Mouse (Mus musculus): Measurements from ENCODE around the gene Acaa1a.
"Not testable (repeated sequence)": the region's sequence is repeated elsewhere in the genome, so short reads cannot be mapped to it uniquely, and the experiment has no call there.

Gene Acaa1a

GRCm38 (mm10) chr9:119340212-119340580 is 720 bp downstream of the Acaa1a start:
- ATAC-seq (ENCODE audit: low TSS enrichment), result no peak

- peak; percentile 89 for ATAC-seq (ENCODE audit: low TSS enrichment)
Measured at GRCm38 (mm10) chr9:119340909-119341816, 1.7 kb downstream of the Acaa1a start, which contains the start of gene Myd88. Gene Myd88, minus strand, starts transcription at chr9:119341411.

- ATAC-seq (ENCODE audit: low TSS enrichment), result no peak
Measured at GRCm38 (mm10) chr9:119342728-119343127, 3.3 kb downstream of the Acaa1a start.

GRCm38 (mm10) chr9:119346376-119346775 is 6.9 kb downstream of the Acaa1a start:
- no peak for ATAC-seq (ENCODE audit: low TSS enrichment)

- ATAC-seq (ENCODE audit: low TSS enrichment), result no peak
Measured at GRCm38 (mm10) chr9:119350531-119350930, 11.1 kb downstream of the Acaa1a start.

- no peak for ATAC-seq (ENCODE audit: low TSS enrichment)
Measured at GRCm38 (mm10) chr9:119350947-119351705, 11.7 kb downstream of the Acaa1a start.

GRCm38 (mm10) chr9:119352060-119352459 is 12.6 kb downstream of the Acaa1a start:
- peak; percentile 58; the same call in 1 of the 2 replicates for ATAC-seq (ENCODE audit: low TSS enrichment)

- ATAC-seq (ENCODE audit: low TSS enrichment), result no peak
Measured at GRCm38 (mm10) chr9:119353926-119354325, 14.4 kb downstream of the Acaa1a start.

- peak; percentile 66 for ATAC-seq (ENCODE audit: low TSS enrichment)
Measured at GRCm38 (mm10) chr9:119355943-119356342, 16.5 kb downstream of the Acaa1a start.

- peak; percentile 89 for ATAC-seq (ENCODE audit: low TSS enrichment)
Measured at GRCm38 (mm10) chr9:119357331-119358057, 18.0 kb downstream of the Acaa1a start, which contains the start of gene Xylb. Gene Xylb, plus strand, starts transcription at chr9:119357381.

- ATAC-seq (ENCODE audit: low TSS enrichment), result no peak
Measured at GRCm38 (mm10) chr9:119358058-119358429, 18.6 kb downstream of the Acaa1a start.

GRCm38 (mm10) chr9:119361416-119361815 is 21.9 kb downstream of the Acaa1a start:
- ATAC-seq (ENCODE audit: low TSS enrichment), result no peak

GRCm38 (mm10) chr9:119363229-119363628 is 23.8 kb downstream of the Acaa1a start:
- ATAC-seq (ENCODE audit: low TSS enrichment), result no peak

- no peak for ATAC-seq (ENCODE audit: low TSS enrichment)
Measured at GRCm38 (mm10) chr9:119365284-119365683, 25.8 kb downstream of the Acaa1a start, which contains the start of gene Slc22a14. Gene Slc22a14, minus strand, starts transcription at chr9:119365553.

- no peak for ATAC-seq (ENCODE audit: low TSS enrichment)
Measured at GRCm38 (mm10) chr9:119368367-119368766, 28.9 kb downstream of the Acaa1a start.

- not testable (repeated sequence) for ATAC-seq (ENCODE audit: low TSS enrichment)
Measured at GRCm38 (mm10) chr9:119370770-119371169, 31.3 kb downstream of the Acaa1a start.

GRCm38 (mm10) chr9:119371251-119371650 is 31.8 kb downstream of the Acaa1a start:
- no peak for ATAC-seq (ENCODE audit: low TSS enrichment)

GRCm38 (mm10) chr9:119375008-119375407 is 35.5 kb downstream of the Acaa1a start:
- ATAC-seq (ENCODE audit: low TSS enrichment), result no peak

- no peak for ATAC-seq (ENCODE audit: low TSS enrichment)
Measured at GRCm38 (mm10) chr9:119375556-119375955, 36.1 kb downstream of the Acaa1a start.

GRCm38 (mm10) chr9:119378231-119378630 is 38.8 kb downstream of the Acaa1a start:
- no peak for ATAC-seq (ENCODE audit: low TSS enrichment)

GRCm38 (mm10) chr9:119382603-119383002 is 43.1 kb downstream of the Acaa1a start:
- no peak; the same call in 1 of the 2 replicates for ATAC-seq (ENCODE audit: low TSS enrichment)

GRCm38 (mm10) chr9:119388956-119389355 is 49.5 kb downstream of the Acaa1a start:
- ATAC-seq (ENCODE audit: low TSS enrichment), result no peak

Measured in frontal cortex, adult (tissue).